Mouse (Mus musculus) midbrain, embryonic 12.5 days (tissue): Measurements from ENCODE around the gene Syt14. TPM values are rescaled to one million over a fixed set of nuclear protein-coding genes. Genes with fewer than 3 reads are reported as not detected.

Experiments
- polyA plus RNA-seq: library from polyadenylated mRNA; unstranded; fragments of >200 nt; fragmentation: Nextera tagmentation; extraction: Ambion mirVana; gene quantifications from 2 replicates; pipeline ENCODE4 v1.2.1, GENCODE M21; 2016

Syt14 gene
- polyA plus RNA-seq, 1 experiment from 2014 or later = 8.8 TPM

Other genes starting within 250 kb of the Syt14 start
- 35.8 and 43.3 TPM in 2 replicates for gene Sertad4, start 180.0 kb downstream of the Syt14 start, polyA plus RNA-seq
- gene Diexf, start 94.5 kb upstream of the Syt14 start, polyA plus RNA-seq = 8.3 and 8.8 TPM in 2 replicates
- 1.3 and 2.2 TPM in 2 replicates for gene Irf6, start 117.3 kb upstream of the Syt14 start, polyA plus RNA-seq
- gene A130010J15Rik, start 132.3 kb upstream of the Syt14 start, polyA plus RNA-seq = 15.1 and 16.6 TPM in 2 replicates
- gene Traf3ip3, start 165.9 kb upstream of the Syt14 start, polyA plus RNA-seq = 2.1 and 2.2 TPM in 2 replicates
- gene Lamb3, start 171.9 kb upstream of the Syt14 start, polyA plus RNA-seq = 0.27 and 0.56 TPM in 2 replicates
- gene Hsd11b1, start 228.3 kb upstream of the Syt14 start, polyA plus RNA-seq = not detected in 2 replicates
- 10.1 and 11.0 TPM in 2 replicates for gene G0s2, start 237.4 kb upstream of the Syt14 start, polyA plus RNA-seq